ENCODE assay signal across 23 mouse cellular contexts in the genomic region with DNA sequence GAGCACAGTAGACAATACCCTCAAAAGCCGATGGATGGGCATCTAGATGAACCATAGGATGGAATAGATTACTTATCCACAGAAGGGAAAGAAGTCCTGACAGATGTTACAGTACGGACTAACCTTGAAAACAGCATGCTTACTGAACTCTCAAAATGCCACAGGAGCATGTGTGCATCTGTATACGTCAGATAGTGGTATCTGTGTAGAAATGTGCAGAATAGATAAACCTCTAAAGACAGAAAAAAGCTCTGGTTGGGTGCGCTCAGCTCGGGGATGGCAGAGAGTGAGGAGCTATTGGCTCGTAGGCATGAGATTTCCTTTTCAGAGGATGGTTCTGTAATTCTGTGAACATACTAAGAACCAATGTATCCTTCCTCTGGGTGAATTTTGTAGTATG. TPM values are rescaled to one million over a fixed set of nuclear protein-coding genes. Genes with fewer than 3 reads are reported as not detected.
DNase-seq lines count a peak whose midpoint lies in the region; ATAC-seq and TF ChIP-seq lines count a peak whose summit lies in the region.
"Had no signal": no experiment of that assay in that cellular context is flagged by ENCODE, and none has a peak within 500 bp of the region (broad histone marks: within the 10 kb centered on the region; RNA-seq: fewer than 3 reads in every experiment).

No protein-coding gene starts in this region.

- no peaks in the 10 kb centered on the region for H3K36me3 ChIP-seq in G1E (replicated peaks)
- no peaks in the 10 kb centered on the region for H3K36me3 ChIP-seq in liver, embryonic 16.5 days (ENCODE audit: control insufficient read depth, insufficient read depth)
- no peaks in the 10 kb centered on the region for H3K36me3 ChIP-seq in kidney, embryonic 15.5 days
- H3K36me3 ChIP-seq: forebrain, embryonic 10.5 days; heart, embryonic 13.5 days; hindbrain, embryonic 12.5 days; midbrain, embryonic 13.5 days had no signal

- H3K4me1 ChIP-seq in G1E (ENCODE audit: insufficient read depth, low read depth, low read length), result peaks cover 9% of the 10 kb centered on the region
- peaks cover 7% of the 10 kb centered on the region for H3K4me1 ChIP-seq in liver, embryonic 16.5 days (ENCODE audit: control insufficient read depth, low read depth, low read length)
- H3K4me1 ChIP-seq in kidney, embryonic 15.5 days, result no peaks in the 10 kb centered on the region
- H3K4me1 ChIP-seq: forebrain, embryonic 10.5 days; hindbrain, embryonic 12.5 days; midbrain, embryonic 13.5 days had no signal

- peak overlapping the region; percentile 76 for H3K27ac ChIP-seq in liver, embryonic 16.5 days (ENCODE audit: low read length)
- no peak overlapping the region for H3K27ac ChIP-seq in kidney, embryonic 15.5 days
- H3K27ac ChIP-seq: forebrain, embryonic 10.5 days; heart, embryonic 13.5 days; hindbrain, embryonic 12.5 days; midbrain, embryonic 13.5 days had no signal

- ATAC-seq in G1E (ENCODE audit: extremely low read depth, insufficient number of reproducible peaks, low FRiP score, poor library complexity, severe bottlenecking), result peak; percentile 28
- peak; percentile 96 for ATAC-seq in liver, embryonic 16.5 days (ENCODE audit: low read depth)
- ATAC-seq in kidney, embryonic 15.5 days (replicated peaks; ENCODE audit: low FRiP score), result no peak
- ATAC-seq: activated CD4-positive, CD25-positive, alpha-beta regulatory T cell, adult 4 months; forebrain, embryonic 16.5 days; midbrain, embryonic 13.5 days had no signal

- no peak overlapping the region for H3K9ac ChIP-seq in liver, embryonic 16.5 days (ENCODE audit: low read depth, low read length)
- no peak overlapping the region for H3K9ac ChIP-seq in kidney, embryonic 15.5 days
- H3K9ac ChIP-seq: heart, embryonic 13.5 days; hindbrain, embryonic 12.5 days; midbrain, embryonic 13.5 days had no signal

- TF ChIP-seq CTCF in G1E (IDR thresholded peaks at IDR 0.05; ENCODE audit: low read depth, low read length), result no peak

- H3K4me2 ChIP-seq in liver, embryonic 16.5 days (ENCODE audit: low read depth, low read length), result peak overlapping the region; percentile 44; the same call in 1 of the 2 replicates
- H3K4me2 ChIP-seq in kidney, embryonic 15.5 days, result no peak overlapping the region
- H3K4me2 ChIP-seq: heart, embryonic 13.5 days; hindbrain, embryonic 12.5 days; midbrain, embryonic 13.5 days had no signal

- DNase-seq in G1E (ENCODE audit: low spot score) (no peak), liver (peak; percentile 64)
- DNase-seq in c-Kit-positive CD71-negative TER-119-negative erythroid progenitor cells, embryonic 14.5 days (ENCODE audit: low read depth), result peak; percentile 13
- no peak for DNase-seq in cerebellum, adult 11-12 months
- DNase-seq in left cerebral cortex, adult 11 months (ENCODE audit: low spot score), result no peak
- DNase-seq: adrenal gland, postnatal 10 days; cerebellum, adult 2 months; cerebellum, postnatal 36 days; gastrocnemius, postnatal 10 days; heart, postnatal 14 days; kidney, adult 8-10 months; kidney, postnatal 14 days; lung, adult 2 months; lung, postnatal 14 days had no signal

- 21% methylated on average over 6 of the region's 6 CpGs for WGBS in liver, embryonic 16.5 days (ENCODE audit: insufficient replicate concordance)
- 88% methylated on average over 6 of the region's 6 CpGs for WGBS in kidney, embryonic 15.5 days

- peaks cover 29% of the 10 kb centered on the region for H3K27me3 ChIP-seq in G1E (ENCODE audit: insufficient read depth, low read length)
- H3K27me3 ChIP-seq in liver, embryonic 16.5 days (ENCODE audit: control insufficient read depth, insufficient read depth, low read depth, low read length), result no peaks in the 10 kb centered on the region
- H3K27me3 ChIP-seq in kidney, embryonic 15.5 days, result no peaks in the 10 kb centered on the region
- H3K27me3 ChIP-seq: CH12.LX; heart, embryonic 13.5 days; hindbrain, embryonic 12.5 days; midbrain, embryonic 13.5 days had no signal

- no peaks in the 10 kb centered on the region for H3K9me3 ChIP-seq in G1E (replicated peaks)
- H3K9me3 ChIP-seq in liver, embryonic 16.5 days (replicated peaks; ENCODE audit: control insufficient read depth, low read length), result no peaks in the 10 kb centered on the region
- no peaks in the 10 kb centered on the region for H3K9me3 ChIP-seq in kidney, embryonic 15.5 days (replicated peaks)
- H3K9me3 ChIP-seq: forebrain, embryonic 10.5 days; heart, embryonic 13.5 days; hindbrain, embryonic 12.5 days; midbrain, embryonic 13.5 days had no signal

- no peak overlapping the region for H3K4me3 ChIP-seq in G1E (ENCODE audit: low read depth, low read length)
- peak overlapping the region; percentile 23 for H3K4me3 ChIP-seq in liver, embryonic 16.5 days (ENCODE audit: low read depth, low read length)
- no peak overlapping the region for H3K4me3 ChIP-seq in kidney, embryonic 15.5 days (replicated peaks)
- H3K4me3 ChIP-seq: forebrain, embryonic 10.5 days; heart, embryonic 13.5 days; hindbrain, embryonic 12.5 days; midbrain, embryonic 13.5 days had no signal

RNA-seq across cellular contexts. Expression of gene Mettl21a, which starts 22.2 kb away (rescaled TPM):
- 11.1 and 12.1 TPM in 2 replicates for total RNA-seq in G1E (2014; fragmentation: Nextera tagmentation)
- 36.8 and 37.3 TPM in 2 replicates for total RNA-seq in G1E (2017)
- 22.8 and 24.6 TPM in 2 replicates for polyA plus RNA-seq in G1E (2012)
- 6.3 and 6.6 TPM in 2 replicates for polyA plus RNA-seq in liver, embryonic 16.5 days (2015; fragmentation: Nextera tagmentation; extraction: Ambion mirVana)
- 17.7 and 20.2 TPM in 2 replicates for polyA plus RNA-seq in kidney, embryonic 15.5 days (2015; fragmentation: Nextera tagmentation; extraction: Ambion mirVana)

RNA-seq across cellular contexts. Expression of gene Ccnyl1, which starts 51.0 kb away (rescaled TPM):
- 16.3 and 19.5 TPM in 2 replicates for total RNA-seq in G1E (2014; fragmentation: Nextera tagmentation)
- total RNA-seq in G1E (2017), result 13.5 and 14.2 TPM in 2 replicates
- 50.2 and 71.2 TPM in 2 replicates for polyA plus RNA-seq in G1E (2012)
- 0.61 and 0.84 TPM in 2 replicates for polyA plus RNA-seq in liver, embryonic 16.5 days (2015; fragmentation: Nextera tagmentation; extraction: Ambion mirVana)
- 5.0 and 5.5 TPM in 2 replicates for polyA plus RNA-seq in kidney, embryonic 15.5 days (2015; fragmentation: Nextera tagmentation; extraction: Ambion mirVana)

Comparison
In these comparisons a context has a peak if more than half of its experiments do, and no peak if none do; other contexts are left out.
1. DNase-seq: peak in c-Kit-positive CD71-negative TER-119-negative erythroid progenitor cells, embryonic 14.5 days (single experiment) and liver (single experiment); none in G1E (single experiment), cerebellum, adult 11-12 months (single experiment) and left cerebral cortex, adult 11 months (single experiment).